Mouse (Mus musculus) erythroblast, embryonic 14.5 days (primary cell): Measurements from ENCODE around the gene Zfp780b.

Experiments used
- GATA1 ChIP-seq: IDR thresholded peaks from 2 replicates; pipeline ENCODE4 v1.6.1; 2012; ENCODE audit warnings: low read length, inconsistent platforms, mixed read lengths
- TAL1 ChIP-seq: IDR thresholded peaks from 3 replicates; pipeline ENCODE4 v1.6.1; 2012; ENCODE audit warnings: low read length, inconsistent platforms, mixed read lengths

- TF ChIP-seq GATA1 (no peak), TAL1 (no peak)
Observed at GRCm38 (mm10) chr7:27982197-27982596, 3.2 kb upstream of the Zfp780b start.
